Mouse (Mus musculus) spleen, postnatal 0 days (tissue): ENCODE data around the gene Pou5f2. TPM values are rescaled to one million over a fixed set of nuclear protein-coding genes. Genes with fewer than 3 reads are reported as not detected.

Source experiments
- polyA plus RNA-seq: library from polyadenylated mRNA; unstranded; fragments of >200 nt; fragmentation: Nextera tagmentation; extraction: Ambion mirVana; gene quantifications from 2 replicates; pipeline ENCODE4 v1.2.1, GENCODE M21; 2015

Gene Pou5f2
- 1.5 and 1.7 TPM in 2 replicates for polyA plus RNA-seq

GRCm38 (mm10) chr13:78024683-78025294, at the start of gene Pou5f2:
Pou5f2 (plus strand) TSS chr13:78024902.

Other genes with a start within 250 kb of the Pou5f2 start
- 1.4 and 2.1 TPM in 2 replicates for gene Nr2f1, start 174.9 kb downstream of the Pou5f2 start, polyA plus RNA-seq